Mouse (Mus musculus): ENCODE measurements around the gene Chrnd. TPM values are rescaled to one million over a fixed set of nuclear protein-coding genes. Genes with fewer than 3 reads are reported as not detected.

Chrnd gene
- total RNA-seq, 1 experiment from 2014 or later, result not detected

DNA sequence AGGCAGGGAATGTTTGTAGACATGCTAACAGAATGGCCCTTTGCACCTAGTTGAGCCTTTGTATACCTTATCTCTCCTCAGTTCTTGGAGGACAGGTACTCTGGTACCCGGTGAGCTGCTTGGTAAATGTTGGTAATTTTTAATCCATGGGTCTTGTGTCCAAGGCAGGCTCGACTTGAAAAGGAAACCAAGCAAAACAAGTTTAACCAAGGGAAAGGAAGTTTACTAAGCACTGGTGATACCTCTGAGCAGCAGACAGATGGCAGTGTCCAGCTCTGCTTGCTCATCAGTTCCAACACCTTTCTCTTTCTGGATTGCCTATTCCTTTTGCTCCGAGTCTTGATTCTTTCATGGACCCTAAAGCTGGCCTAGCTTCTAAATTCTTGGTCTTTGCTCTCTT is 27.5 kb downstream of the Chrnd start:
- ATAC-seq (replicated peaks; ENCODE audit: insufficient number of reproducible peaks, low FRiP score, low TSS enrichment, poor library complexity, severe bottlenecking), result no peak

DNA sequence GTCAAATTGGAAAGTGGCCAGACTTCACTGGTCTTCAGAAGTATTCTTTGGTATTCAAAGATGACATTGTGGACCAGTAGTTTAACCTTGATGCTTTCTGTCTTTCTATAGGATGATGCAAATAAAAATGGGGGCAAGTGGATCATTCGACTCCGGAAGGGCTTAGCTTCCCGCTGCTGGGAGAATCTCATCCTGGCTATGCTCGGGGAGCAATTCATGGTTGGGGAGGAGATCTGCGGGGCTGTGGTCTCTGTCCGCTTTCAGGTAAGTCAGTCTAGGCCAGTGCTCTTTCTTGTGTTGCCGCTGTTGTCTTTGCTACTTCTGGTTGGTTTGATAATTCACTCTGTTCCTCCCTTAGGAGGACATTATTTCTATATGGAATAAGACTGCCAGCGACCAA is 35.3 kb downstream of the Chrnd start:
- no peak for ATAC-seq (replicated peaks; ENCODE audit: insufficient number of reproducible peaks, low FRiP score, low TSS enrichment, poor library complexity, severe bottlenecking)

DNA sequence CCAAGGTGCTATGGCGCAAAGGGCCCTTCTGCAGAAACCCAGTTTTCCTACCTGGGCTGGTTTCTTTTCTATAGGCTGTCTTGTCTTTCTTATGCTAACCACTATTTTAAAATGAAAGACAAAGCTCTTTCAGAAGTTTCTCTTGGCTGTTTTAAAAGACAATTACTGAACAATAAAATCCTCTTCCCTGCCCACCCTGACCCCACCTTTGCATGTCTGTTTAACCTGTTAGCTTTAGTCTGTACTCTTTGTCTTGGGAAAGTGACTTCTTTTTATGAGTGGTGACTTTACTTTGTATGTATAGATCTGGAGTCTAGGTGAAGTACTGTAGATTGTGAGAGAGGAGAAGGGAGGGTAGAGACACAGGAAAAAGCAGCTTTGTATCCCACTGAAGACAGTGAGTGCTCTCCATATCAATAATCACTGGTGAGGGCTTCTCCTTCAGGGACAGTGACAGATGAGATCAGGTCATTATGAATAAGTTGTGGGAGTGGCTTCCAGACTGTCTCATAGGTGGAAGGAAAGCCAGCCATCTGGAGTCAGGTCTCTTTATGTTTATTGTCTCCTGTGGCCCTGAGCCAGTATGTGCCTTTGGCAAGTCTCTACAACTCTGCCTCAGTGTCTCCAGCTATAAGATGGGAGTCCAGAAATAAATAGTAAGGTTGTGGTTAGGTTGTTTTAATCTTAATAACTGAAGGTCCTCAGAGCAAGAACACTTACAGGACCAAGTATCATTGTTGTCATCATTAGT is 36.2 kb downstream of the Chrnd start:
- ATAC-seq (replicated peaks; ENCODE audit: insufficient number of reproducible peaks, low FRiP score, low TSS enrichment, poor library complexity, severe bottlenecking), result no peak

DNA sequence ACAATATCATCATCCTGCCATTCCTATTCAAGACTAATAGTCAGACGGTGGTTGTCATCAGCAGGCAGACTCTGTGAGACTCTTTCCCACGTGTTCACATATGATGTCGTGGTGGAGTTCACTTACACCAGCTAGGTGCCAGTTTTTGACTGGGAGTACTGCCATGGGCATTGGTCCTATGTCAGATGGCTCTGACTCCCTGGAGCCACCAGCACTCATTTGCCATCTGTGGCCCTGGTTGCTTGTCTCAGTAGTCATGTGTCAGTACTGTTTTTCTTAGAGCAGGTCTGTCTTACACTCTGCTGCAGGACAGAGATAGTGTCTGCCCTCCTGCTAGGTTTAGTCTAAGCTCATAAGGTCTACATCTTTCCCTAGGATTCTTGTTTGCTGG is 36.7 kb downstream of the Chrnd start:
- no peak for ATAC-seq (replicated peaks; ENCODE audit: insufficient number of reproducible peaks, low FRiP score, low TSS enrichment, poor library complexity, severe bottlenecking)

DNA sequence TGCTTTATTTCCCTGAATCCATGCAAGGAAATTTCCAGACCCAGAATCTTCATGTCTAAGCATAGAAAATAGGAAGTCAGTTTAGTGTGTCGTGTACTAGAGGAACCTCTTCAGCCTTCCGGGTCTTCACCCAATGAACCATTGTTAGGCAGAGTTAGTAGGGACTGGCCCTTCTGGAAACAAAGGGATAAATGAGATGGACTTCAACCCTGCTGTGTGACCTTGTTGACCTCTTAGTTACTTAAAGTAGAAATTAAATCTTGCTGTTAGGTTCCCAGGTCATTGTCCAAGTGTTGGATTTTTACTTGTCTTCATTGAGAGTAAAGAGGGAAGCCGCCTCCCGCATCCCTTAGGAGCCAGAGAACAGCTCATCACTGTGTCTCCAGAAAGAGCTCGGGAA is 40.2 kb downstream of the Chrnd start:
- no peak for ATAC-seq (replicated peaks; ENCODE audit: insufficient number of reproducible peaks, low FRiP score, low TSS enrichment, poor library complexity, severe bottlenecking)

DNA sequence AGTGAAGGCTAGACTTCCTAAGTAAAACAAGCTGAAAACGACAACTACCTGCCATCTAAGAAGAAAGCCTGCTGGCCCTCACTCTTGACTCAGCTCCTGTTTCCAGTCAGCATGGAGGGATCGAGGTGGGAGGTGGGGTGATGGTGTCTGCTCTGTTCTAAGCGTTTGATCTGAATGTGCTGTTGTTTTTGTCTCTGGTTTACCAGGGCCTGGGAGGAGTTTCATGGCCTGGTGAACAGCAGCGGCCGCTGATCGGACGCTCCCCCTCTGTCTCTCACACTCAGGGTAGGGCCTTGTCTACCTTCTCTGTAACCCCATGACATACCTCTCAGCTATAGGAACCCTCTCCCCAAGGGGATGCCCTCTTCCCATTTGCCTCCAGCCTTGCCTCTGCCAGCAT is 41.8 kb downstream of the Chrnd start:
- ATAC-seq (replicated peaks; ENCODE audit: insufficient number of reproducible peaks, low FRiP score, low TSS enrichment, poor library complexity, severe bottlenecking), result no peak

DNA sequence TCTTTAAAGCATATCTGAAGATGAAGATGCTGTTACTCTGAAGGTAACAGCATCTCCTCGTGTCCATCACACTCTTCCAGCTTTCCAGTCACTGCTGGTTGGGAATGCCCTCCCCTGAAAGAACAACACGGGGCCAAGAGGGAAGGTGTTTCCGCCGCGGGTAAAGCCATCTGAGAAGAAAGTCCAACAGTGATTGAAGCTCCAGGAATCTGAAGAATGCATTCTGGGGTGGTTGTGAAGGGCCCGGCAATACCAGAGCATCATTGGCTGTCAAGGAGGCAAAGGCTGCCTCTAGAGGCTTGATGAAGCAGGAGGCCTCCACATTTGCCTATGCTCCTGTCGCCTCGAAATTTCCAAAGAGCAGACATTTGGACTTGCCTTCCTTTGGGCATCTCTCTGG is 48.6 kb downstream of the Chrnd start:
- ATAC-seq (replicated peaks; ENCODE audit: insufficient number of reproducible peaks, low FRiP score, low TSS enrichment, poor library complexity, severe bottlenecking), result no peak

DNA sequence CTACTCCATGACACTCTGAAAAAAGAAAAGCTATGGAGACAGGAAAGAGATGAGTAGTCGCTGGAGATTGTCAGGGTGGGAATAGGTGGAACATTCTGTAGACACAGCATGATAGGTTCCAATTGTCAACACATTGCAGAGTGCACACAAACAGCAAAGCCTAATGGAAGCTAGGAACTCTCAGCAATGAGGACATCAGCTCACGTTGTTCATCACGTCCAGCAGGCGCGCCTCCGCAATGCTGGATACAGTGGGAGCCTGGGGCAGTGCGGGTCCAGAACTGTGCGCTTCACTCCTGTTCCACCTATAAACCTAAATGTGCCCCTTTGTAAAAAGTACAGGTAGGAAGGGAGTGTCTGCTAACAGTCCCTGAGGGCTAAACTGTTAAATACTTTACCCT is 52.6 kb downstream of the Chrnd start:
- no peak for ATAC-seq (replicated peaks; ENCODE audit: insufficient number of reproducible peaks, low FRiP score, low TSS enrichment, poor library complexity, severe bottlenecking)

DNA sequence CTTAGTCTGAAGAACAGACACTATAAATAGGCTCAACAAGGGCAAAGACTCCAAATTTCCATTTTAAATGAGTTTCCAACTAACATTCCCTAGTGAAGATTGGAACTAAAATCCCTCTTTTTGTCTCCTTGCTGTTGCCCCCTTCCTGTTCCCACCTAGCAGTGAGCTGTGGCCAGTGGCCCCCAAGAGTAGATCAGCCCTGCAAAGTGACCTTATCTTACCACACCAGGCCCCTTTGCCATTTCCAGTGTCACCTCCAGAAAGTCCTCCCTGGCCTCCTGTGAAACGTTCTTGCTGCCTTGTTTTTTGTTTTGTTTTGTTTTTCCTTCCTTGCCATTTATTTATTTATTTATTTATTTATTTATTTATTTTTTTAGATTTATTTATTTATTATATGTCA is 55.0 kb downstream of the Chrnd start:
- ATAC-seq (replicated peaks; ENCODE audit: insufficient number of reproducible peaks, low FRiP score, low TSS enrichment, poor library complexity, severe bottlenecking), result no peak

DNA sequence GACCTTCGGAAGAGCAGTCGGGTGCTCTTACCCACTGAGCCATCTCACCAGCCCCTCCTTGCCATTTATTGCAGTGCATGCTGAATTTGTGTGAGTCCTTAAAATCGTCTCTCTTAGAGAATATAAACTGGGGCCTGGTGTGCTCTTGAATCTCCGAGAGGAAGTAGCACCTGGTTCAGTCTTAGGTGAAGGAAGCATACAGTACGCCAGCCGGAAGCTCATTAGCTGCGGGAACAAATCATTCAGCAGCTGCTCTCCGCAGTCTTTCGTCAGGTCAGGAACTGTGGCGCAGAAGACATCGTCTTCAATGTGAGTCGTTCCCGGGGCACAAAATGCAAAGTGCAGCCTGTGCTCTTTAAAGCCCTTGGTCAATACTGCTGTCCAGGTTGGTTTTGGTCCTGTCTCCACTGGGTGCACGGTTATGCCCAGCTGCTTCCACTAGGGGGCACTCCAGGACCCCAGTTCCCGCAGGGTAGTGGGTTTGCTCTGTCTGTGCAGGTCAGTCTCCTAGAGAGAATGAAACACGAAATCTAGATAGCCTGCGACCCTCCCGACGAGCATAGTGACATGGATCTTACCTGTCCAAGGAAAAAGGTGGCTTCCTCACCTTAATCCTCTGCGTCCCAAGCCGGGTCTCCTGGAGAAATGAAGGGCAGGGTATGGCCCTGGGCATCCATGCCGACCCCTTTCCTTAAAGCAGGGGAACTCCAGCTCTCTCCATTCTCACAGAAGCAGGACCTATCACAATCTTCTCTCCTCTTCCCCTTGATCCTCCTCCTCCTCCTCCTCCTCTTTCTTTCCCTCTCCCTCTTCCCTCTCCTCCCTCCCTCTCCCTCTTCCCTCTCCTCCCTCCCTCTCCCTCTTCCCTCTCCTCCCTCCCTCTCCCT is 55.8 kb downstream of the Chrnd start:
- peak; percentile 69 for ATAC-seq (replicated peaks; ENCODE audit: insufficient number of reproducible peaks, low FRiP score, low TSS enrichment, poor library complexity, severe bottlenecking)

Other genes starting within 250 kb of the Chrnd start
- gene Alppl2, start 100.7 kb upstream of the Chrnd start, total RNA-seq (2017), result not detected in 3 replicates
- gene Alpi, start 89.0 kb upstream of the Chrnd start, total RNA-seq (2017), result not detected in 3 replicates
- gene Akp3, start 65.6 kb upstream of the Chrnd start, total RNA-seq (2017), result not detected in 3 replicates
- gene Ecel1, start 34.1 kb upstream of the Chrnd start, total RNA-seq (2017), result not detected in 3 replicates
- gene Prss56, start 7.3 kb upstream of the Chrnd start, total RNA-seq (2017), result not detected in 3 replicates
- not detected in 3 replicates for gene Chrng, start 14.1 kb downstream of the Chrnd start, total RNA-seq (2017)
- 145 to 170 TPM (median 152 TPM) in 3 replicates for gene Eif4e2, start 23.3 kb downstream of the Chrnd start, total RNA-seq (2017)
- not detected in 3 replicates for gene Efhd1, start 73.8 kb downstream of the Chrnd start, total RNA-seq (2017)
- 61.3 to 144 TPM (median 71.3 TPM) in 3 replicates for gene Gigyf2, start 136.4 kb downstream of the Chrnd start, total RNA-seq (2017)
- not detected in 3 replicates for gene Kcnj13, start 204.1 kb downstream of the Chrnd start, total RNA-seq (2017)